Comparison of ENCODE assay signal across 25 mouse cellular contexts in genomic region chr7:36784243-36784773, GRCm38 (mm10).
"Had no signal": no experiment of that assay in that cellular context is flagged by ENCODE, and none has a peak within 500 bp of the region (broad histone marks: within the 10 kb centered on the region; RNA-seq: fewer than 3 reads in every experiment).

No protein-coding gene starts in this region.

- H3K9ac ChIP-seq: heart, embryonic 13.5 days; heart, embryonic 15.5 days; hindbrain, embryonic 13.5 days; hindbrain, embryonic 15.5 days; kidney, embryonic 15.5 days; limb, embryonic 13.5 days; limb, embryonic 15.5 days; liver, embryonic 12.5 days; liver, embryonic 14.5 days had no signal

- H3K36me3 ChIP-seq: heart, embryonic 13.5 days; heart, embryonic 15.5 days; hindbrain, embryonic 13.5 days; hindbrain, embryonic 15.5 days; kidney, embryonic 15.5 days; limb, embryonic 13.5 days; limb, embryonic 15.5 days; liver, embryonic 12.5 days had no signal

- ATAC-seq: hindbrain, postnatal 0 days; intestine, embryonic 16.5 days; liver, embryonic 12.5 days had no signal

- H3K27me3 ChIP-seq: heart, embryonic 13.5 days; heart, embryonic 15.5 days; hindbrain, embryonic 13.5 days; hindbrain, embryonic 15.5 days; kidney, embryonic 15.5 days; limb, embryonic 13.5 days; limb, embryonic 15.5 days; liver, embryonic 12.5 days had no signal

- H3K9me3 ChIP-seq: heart, embryonic 15.5 days; hindbrain, embryonic 13.5 days; hindbrain, embryonic 15.5 days; kidney, embryonic 15.5 days; limb, embryonic 13.5 days; limb, embryonic 15.5 days; liver, embryonic 12.5 days had no signal

- DNase-seq: gastrocnemius, postnatal 14 days; gastrocnemius, postnatal 36 days; heart, adult 18-20 months; heart, postnatal 14 days; heart, postnatal 36 days; kidney, adult 11 months; kidney, adult 2 months; kidney, postnatal 10 days; kidney, postnatal 36 days; layer of hippocampus, adult 9-11 months; layer of hippocampus, postnatal 36 days; left cerebral cortex, postnatal 4 days; lung, adult 18-20 months had no signal

- H3K4me2 ChIP-seq: heart, embryonic 11.5 days; heart, embryonic 13.5 days; heart, embryonic 15.5 days; hindbrain, embryonic 13.5 days; hindbrain, embryonic 15.5 days; kidney, embryonic 15.5 days; limb, embryonic 13.5 days; limb, embryonic 15.5 days; liver, embryonic 12.5 days had no signal

- H3K4me3 ChIP-seq: heart, embryonic 13.5 days; heart, embryonic 15.5 days; hindbrain, embryonic 13.5 days; hindbrain, embryonic 15.5 days; kidney, embryonic 15.5 days; limb, embryonic 13.5 days; limb, embryonic 15.5 days; liver, embryonic 12.5 days had no signal

- H3K4me1 ChIP-seq: heart, embryonic 13.5 days; heart, embryonic 15.5 days; hindbrain, embryonic 15.5 days; limb, embryonic 13.5 days; limb, embryonic 15.5 days; liver, embryonic 12.5 days had no signal

- H3K27ac ChIP-seq: heart, embryonic 13.5 days; heart, embryonic 15.5 days; hindbrain, embryonic 13.5 days; hindbrain, embryonic 15.5 days; hindbrain, postnatal 0 days; kidney, embryonic 15.5 days; limb, embryonic 13.5 days; limb, embryonic 15.5 days; liver, embryonic 12.5 days; liver, embryonic 14.5 days had no signal
